Mouse (Mus musculus): ENCODE data around the gene Ing4.
"Not testable (repeated sequence)": the region's sequence is repeated elsewhere in the genome, so short reads cannot be mapped to it uniquely, and the experiment has no call there.

Ing4 gene

DNA sequence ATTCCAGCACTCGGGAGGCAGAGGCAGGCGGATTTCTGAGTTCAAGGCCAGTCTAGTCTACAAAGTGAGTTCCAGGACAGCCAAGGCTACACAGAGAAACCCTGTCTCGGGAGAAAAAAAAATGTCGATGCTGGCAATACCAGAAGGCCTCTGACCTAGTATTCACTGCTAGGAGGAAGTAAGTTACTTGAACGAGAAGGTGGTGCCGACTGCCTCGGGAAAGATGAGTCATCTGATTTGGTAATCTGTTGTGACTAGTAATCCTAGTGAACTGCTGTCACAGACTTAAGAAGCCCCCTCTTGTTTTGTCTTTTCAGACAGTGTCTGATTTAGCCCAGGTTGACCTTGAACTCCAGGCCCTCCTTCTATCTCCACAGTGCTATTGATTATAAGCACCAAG, 1.5 kb downstream of the Ing4 start:
- no peak for DNase-seq (ENCODE audit: low read depth, low spot score)

DNA sequence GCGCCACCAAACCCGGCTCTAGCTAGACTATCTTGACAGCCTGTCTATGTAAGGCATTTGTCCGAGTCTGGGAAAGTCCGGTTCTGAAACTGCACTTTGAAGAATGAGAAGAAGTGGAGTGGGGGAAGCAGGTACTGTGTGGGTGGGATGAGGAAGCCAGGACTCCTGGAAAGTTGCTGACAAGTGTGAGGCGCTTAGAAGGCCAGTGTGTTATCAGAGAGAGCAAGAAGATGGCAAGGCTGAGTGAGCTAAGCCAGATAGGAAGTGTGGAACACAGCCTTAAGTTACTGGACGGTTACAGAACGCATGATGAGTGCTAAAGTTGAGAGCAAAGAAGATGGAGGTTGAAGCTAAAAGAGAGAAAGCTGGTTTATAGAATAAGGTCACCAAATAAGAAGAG, 2.5 kb downstream of the Ing4 start:
- DNase-seq (ENCODE audit: low read depth, low spot score), result no peak

DNA sequence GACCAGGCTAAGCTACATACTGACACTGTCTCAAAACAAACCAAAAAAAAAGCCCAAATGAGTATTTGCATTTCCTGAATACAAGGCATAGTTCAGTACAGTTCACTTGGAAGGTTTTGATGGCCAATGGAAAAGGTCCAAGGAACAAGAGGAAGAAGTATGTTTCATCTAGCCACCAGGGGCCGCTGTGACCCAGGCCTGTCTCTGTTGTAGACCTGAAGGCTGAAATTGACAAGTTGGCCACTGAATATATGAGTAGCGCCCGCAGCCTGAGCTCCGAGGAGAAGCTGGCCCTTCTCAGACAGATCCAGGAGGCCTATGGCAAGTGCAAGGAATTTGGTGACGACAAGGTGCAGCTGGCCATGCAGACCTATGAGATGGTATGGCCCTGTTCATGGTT, 7.1 kb downstream of the Ing4 start:
- peak; percentile 71 for DNase-seq (ENCODE audit: low read depth, low spot score)

DNA sequence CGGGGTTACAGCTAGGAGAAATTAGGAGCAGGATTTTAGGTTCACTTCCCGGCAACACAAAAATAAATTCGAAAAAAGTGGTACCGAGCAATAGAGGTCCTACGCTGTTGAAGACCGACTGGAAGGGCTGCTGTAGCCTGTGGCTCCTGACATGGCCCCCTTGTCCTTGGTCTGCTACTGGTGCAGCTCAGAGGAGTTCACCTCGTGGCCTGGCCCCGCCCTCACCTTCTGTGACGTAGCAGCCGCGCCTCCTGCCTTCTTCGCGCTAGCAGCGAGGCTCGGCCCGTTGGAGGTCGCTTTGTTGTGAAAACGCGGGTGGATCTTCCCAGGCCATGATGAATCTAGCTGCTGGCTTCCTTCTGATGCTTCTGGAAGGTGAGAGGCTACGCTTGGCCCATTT, 10.1 kb downstream of the Ing4 start, which contains the start of gene Acrbp:
Gene Acrbp (plus strand): TSS at position 12 of the 400 bp plus-strand sequence.
- DNase-seq (ENCODE audit: low read depth, low spot score), result no peak

DNA sequence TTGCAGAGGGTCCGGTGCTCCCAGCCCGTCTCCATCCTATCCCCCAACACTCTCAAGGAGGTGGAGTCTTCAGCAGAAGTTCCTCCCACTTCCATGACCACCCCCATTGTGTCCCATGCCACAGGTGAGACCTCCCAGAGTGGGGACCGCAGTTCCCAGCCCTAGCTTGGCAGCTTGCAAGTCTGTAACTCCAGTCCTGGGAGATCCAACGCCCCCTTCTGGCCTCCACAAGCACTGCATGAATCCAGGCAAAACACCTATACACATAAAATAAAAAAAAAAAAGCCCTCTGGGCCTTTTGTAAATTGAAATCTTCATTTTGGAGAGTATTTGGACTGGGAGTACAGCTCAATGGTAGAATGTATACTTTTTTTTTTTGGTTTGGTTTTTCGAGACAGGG, 11.7 kb downstream of the Ing4 start:
- no peak for DNase-seq (ENCODE audit: low read depth, low spot score)

DNA sequence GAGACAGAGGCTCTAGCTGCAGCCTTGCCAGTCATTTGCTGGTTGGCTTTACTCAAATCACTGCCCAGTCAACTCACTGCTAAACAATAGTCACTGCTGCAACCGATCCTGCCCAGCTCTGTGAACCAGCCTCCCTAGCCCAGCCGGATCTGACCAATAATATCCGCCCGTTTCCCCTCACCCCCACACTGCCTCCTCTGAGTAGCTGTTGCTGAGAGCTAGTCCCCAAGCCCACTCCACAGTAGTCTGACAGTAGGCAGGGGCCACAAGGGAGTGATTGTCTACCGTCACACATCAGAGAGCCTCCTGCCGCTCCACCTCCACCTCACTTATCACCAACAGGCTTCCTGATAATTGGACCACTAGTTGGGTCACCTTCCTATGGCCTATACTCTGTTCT, 21.9 kb downstream of the Ing4 start:
- no peak for DNase-seq (ENCODE audit: low read depth, low spot score)

DNA sequence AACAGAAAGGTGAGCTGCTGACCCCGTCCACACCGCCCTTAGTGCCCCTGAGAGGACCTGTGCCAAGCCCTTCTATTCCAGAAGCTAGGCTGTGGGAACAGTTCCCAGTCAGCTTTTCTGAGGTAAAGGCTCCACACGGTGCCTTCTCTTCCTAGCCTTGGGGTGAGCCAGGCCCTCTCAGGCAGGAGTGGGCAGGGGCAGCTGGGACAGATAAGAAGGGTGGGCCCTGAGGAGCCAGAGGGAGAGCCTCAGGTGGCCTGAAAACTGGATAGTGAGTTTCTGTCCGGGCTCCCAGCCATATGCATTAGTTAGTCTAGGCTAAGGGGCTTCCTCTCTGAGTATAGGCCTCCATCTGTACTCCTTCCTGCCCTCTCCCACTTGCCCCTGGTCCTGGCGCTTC, 23.0 kb downstream of the Ing4 start:
- DNase-seq (ENCODE audit: low read depth, low spot score), result no peak

DNA sequence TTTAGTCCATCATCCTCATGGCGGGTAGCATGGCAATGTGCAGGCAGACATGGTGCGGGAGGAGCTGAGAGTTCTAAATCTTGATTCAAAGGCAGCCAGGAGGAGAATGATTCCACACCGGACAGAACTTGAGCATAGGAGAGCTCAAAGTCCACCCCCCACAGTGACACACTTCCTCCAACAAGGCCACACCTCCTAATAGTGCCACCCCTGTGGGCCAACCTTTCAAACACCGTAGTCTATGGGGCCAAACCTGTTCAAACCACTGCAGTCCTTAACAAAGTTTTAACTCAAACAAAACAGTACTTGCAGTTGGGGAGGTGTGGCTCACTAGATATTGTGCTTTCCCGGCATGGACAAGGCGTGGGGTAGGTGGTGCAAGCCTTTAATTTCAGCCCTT, 24.3 kb downstream of the Ing4 start:
- no peak for DNase-seq (ENCODE audit: low read depth, low spot score)

DNA sequence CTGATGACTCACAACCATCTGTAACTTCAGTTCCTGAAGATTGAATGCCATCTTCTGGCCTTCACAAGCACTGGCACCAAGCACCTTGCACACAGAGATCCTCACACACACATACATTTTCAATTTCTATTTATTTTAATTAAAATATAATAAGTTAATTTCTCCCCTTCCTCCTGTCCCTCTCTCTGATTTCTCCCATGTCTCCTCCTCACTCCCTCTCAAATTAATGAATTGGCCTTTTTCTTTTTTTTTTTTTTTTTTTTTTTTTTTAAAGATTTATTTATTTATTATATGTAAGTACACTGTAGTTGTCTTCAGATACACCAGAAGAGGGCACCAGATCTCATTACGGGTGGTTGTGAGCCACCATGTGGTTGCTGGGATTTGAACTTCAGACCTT, 25.7 kb downstream of the Ing4 start:
- not testable (repeated sequence) for DNase-seq (ENCODE audit: low read depth, low spot score)

DNA sequence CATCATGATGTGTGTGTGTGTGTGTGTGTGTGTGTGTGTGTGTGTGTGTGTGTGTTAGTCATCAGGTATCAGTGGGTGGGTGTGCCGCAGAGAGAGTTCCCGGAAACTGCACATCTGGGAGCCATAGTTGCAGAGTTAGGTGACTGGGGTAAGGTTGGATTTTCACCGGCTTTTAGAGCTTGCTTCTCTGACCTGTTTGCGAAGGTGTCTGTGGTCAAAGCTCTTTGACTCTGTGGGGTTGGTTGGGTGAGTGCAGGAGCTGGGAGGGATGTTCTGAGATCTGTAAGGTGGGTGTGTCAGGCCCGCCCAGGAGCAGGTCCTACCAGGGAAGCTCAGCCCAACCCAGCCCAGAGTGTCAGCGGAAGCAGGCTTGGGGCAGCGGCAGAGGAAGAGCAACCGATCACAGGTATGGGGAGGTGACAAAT, 28.0 kb downstream of the Ing4 start, which contains the start of gene Lpar5:
Gene Lpar5 (plus strand): TSS at position 350 of the 425 bp plus-strand sequence.
- no peak for DNase-seq (ENCODE audit: low read depth, low spot score)

DNA sequence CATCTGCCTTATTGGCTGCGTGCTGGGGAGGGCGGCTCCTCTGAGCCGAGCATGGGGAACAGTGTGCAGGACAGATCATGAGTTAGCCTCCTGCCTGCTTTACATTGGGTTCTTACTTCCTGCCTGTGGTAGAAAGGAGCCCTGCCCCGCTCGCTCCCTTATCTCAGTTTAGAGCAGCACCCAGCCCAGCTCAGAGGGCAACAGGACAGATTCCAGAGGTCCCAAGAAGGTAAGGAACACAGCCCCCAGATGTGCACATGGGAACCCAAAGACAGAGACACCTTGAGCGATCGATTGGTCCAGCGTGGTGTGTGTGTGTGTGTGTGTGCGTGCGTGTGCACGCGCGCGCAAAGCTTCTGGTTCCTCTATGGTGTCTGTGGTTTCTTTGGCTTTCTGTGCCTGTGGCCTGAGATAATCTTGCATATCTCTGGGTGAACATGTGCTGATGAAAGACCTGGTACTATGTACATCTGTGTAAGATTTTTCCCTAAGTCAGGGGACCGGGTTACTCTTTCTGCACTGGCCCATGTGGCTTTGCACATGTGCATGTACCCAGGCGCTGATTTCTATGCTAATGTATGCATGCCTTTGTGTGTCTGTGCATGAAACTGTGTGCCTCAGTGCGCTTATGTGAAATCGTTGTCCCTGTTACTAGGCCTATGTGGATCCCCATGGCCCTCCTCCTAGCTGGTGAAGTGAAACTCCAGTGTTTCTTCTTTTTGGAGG, 31.8 kb downstream of the Ing4 start:
- no peak for DNase-seq (ENCODE audit: low read depth, low spot score)

DNA sequence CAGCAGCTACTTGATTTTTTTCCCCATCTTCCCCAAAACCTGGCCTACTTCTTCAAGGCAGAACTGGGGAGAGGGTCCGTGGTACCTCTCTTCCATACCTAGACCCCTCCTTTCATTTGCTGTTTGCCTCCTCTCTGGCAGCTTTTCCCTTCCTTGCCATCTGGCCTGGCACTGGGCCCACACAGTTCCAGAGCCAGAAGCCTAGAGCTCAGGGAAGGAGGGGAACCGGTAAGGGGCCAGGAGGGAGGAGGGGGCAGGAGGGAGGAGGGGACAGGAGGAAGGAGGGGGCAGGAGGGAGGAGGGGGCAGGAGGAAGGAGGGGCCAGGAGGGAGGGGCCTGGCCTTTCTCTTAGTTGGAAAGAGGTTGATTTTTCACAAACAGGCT, 32.3 kb downstream of the Ing4 start:
- DNase-seq (ENCODE audit: low read depth, low spot score), result no peak

DNA sequence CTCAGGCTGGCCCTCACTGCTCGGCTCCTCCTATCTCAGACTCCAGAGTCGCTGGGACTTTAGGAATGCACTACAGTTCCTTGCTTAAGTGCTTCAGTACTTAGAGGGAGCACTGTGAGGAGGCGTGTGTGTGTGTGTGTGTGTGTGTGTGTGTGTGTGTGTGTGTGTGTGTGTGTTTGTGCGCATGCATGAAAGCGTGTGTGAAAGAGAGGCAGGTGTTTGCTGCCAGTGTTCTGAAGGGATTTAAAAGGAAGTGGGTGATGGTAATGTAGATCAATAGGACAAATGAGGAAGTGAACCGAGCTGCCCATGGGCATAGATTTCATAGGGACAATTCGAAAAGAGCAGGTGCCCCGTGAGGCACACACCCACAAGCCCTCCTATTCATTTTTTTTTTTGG, 34.3 kb downstream of the Ing4 start:
- DNase-seq (ENCODE audit: low read depth, low spot score), result no peak

DNA sequence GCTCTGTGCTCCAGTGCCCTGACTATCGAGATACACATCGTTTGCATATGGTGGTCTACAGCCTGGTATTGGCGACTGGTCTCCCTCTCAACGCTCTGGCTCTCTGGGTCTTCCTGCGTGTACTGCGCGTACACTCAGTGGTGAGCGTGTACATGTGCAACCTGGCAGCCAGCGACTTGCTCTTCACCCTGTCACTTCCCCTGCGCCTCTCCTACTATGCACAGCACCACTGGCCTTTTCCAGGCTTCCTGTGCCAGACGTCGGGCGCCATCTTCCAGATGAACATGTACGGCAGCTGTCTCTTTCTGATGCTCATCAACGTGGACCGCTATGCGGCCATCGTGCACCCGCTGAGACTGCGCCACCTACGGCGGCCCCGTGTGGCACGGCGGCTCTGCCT, 41.8 kb downstream of the Ing4 start:
- DNase-seq (ENCODE audit: low read depth, low spot score), result no peak

DNA sequence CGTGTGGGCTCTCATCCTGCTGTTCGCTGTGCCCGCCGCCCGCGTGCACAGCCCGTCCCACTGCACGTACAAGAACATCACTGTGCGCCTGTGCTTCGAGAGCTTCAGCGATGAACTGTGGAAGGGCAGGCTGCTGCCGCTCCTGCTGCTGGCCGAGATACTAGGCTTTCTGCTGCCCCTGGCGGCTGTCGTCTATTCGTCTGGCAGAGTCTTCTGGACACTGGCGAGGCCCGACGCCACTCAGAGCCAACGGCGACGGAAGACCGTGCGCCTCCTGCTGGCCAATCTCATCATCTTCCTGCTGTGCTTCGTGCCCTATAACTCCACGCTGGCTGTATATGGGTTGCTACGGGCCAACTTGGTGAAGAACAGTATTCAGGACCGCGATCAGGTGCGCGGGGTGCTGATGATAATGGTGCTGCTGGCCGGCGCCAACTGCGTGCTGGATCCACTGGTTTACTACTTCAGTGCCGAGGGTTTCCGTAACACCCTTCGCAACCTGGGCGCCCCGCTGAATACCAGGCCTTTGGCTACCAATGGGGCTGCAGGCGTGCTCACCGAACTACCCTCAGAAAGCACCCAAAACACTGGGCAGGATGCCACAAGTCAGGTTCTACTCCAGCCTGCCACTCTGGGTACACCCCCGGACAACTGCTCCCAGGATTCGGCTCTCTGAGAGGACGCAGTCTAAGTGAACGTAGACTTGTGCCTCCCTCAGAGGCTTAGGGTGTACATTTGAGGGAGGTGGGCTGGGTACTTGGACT, 42.4 kb downstream of the Ing4 start:
- peak; percentile 98 for DNase-seq (ENCODE audit: low read depth, low spot score)

DNA sequence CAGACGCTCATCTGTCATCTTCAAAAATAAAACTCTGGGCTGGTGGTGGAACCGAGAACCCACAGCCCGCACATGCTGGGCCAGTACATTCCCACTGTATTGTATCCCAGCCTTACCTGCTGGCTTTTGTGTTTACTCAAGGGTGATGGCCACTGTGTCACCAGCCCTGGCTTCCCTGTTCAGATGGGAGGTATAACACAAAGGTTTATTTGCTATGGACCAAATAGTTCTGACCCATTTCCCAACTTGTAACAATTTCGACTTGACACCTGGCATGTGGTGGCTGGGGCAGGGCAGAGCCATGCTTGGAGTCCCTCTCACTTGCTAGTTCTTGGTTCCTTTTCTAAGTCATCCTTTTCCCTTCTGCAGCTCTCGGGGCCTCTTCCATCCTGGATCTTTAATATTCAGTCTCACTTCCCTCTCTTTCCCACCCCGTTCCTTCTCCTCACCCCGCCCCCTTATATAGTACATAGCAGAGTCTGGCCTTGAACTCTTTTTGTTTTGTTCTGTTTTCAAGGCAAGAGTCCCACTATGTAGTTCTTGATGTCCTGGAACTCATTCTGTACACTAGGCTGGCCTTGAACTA, 43.3 kb downstream of the Ing4 start:
- DNase-seq (ENCODE audit: low read depth, low spot score), result no peak

DNA sequence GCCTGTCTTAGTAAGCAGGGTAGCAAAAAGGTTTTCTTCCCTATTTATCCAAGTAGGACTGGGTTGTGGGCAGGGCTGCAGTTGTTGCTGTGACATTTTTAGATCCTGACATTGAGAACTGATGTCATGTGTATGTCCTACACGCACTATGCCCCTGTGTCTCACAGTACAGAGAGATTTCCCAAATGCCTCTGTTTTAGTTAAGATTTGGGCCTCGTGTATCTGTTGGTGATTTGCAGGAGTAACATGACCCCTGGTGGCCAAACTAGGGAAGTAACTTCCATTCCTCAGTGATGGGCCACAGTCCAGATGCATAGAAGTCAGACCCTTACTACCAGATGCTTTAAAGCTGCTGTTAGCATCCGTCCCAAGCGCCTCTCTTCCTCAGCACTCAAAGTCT, 44.9 kb downstream of the Ing4 start:
- no peak for DNase-seq (ENCODE audit: low read depth, low spot score)

DNA sequence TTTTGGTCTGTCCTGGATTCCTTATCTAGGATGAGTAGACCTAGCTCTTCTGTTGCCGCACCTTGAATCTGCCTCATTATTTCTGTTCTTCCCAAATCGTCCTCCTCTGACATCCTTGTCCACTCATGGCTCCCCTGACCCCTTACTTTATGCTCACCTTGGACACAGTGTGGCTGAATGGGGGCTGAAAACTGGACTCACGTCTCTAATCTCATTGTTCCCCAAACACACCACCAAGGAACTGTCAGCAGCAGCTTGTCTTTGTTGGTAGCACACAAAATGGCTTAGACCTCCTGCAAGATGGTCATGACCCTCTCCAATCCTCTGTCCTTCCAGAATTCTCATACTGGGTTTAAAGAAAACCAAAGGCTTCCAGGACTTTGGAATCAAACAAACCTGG, 48.4 kb downstream of the Ing4 start:
- DNase-seq (ENCODE audit: low read depth, low spot score), result no peak

DNA sequence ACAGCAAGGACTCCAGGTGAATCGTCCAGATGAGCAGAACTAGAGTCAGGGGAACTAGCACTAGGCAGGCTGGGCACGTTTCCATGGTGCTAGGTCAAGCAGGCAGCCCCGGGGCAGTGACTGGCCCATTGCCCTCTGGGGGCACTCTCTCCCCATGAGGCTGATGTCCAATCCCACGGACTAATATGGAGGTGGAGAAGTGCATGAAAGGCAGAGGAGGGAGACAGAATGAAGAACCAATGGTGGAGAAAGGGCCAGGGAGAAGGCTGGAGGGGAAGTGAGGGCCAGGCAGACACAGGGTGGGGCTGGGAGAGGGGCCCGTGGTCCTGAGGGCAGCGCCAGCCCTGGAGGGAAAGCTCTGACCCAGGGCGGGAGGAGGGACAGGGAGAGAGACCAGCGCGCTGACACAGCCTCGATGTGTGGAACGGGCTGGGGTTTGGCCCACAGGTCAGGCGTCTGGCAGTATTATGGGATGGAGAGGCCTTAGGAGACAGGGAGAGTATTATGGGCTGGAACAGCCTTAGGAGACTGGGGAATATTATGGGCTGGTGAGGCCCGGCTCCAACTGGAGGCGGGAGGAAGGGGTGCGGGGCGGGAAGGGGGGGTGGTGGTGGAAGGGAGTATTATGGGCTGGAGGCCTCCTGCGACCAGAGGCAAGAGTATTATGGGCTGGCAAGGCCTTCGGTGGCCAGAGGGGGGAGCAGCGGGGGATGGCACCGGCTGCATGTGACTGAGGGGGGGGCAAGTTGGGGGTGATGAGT, 49.2 kb downstream of the Ing4 start:
- no peak for DNase-seq (ENCODE audit: low read depth, low spot score)

DNA sequence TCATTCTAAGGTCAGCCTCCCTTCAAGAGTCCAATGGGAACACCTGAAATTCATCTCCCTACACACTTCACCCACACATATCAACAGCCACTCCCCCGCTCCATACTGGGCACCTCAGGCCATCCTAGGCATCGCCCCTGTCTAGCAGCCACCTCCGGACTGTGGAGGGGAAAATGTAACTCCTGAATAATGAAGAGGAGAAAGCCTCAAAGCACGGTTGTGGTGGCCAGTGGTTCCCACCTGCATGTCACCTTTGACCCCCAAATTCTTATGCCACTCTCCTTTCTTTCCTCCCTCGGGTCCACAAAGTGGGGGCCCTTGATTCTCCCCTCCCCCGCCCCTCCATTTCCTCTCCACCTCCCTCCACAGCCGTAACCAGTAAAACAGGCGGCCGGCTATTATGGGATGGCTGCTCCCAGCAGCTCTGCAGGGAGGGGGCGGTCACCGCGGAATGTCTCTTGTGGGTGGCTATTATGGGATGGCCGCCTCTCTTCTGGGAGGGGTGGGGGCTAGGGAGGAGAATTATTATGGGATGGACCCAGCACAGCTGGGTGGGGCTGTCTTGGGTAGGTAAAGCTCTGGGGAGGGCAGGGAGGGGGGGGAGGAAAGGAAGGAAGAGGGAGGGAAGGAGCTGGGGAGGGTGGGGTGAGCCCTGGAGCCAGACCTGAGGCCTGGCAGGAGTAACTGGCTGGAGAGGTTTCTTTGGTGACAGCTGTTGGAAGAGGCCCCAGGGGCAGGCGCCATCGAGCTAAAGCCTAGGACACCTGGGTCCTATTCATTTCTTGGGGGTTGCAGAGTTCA, 50.2 kb downstream of the Ing4 start:
- DNase-seq (ENCODE audit: low read depth, low spot score), result no peak
